11 mouse cellular contexts compared by ENCODE assay signal in the genomic region with DNA sequence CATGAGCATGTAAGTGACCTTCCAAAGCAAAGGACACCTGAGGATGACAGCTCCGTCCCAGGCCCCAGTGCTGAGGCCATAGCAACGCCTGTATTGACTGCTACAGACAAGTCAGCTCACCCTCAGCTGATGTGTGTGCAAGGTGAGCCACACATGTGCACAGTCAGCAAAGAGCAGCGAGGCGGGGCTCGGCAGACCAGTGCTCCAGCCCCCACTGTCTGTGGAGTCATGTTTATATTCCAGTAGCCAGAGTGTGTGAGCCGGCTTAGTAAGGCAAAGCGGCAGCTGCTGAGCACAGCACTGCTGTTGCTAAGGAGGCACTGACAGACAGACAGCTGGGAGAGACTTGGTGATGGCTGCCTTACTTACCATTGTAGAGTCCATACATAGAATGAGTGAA. TPM values are rescaled to one million over a fixed set of nuclear protein-coding genes. Genes with fewer than 3 reads are reported as not detected.
DNase-seq lines count a peak whose midpoint lies in the region; ATAC-seq and TF ChIP-seq lines count a peak whose summit lies in the region.
"Had no signal": no experiment of that assay in that cellular context is flagged by ENCODE, and none has a peak within 500 bp of the region (broad histone marks: within the 10 kb centered on the region; RNA-seq: fewer than 3 reads in every experiment).

No protein-coding gene starts in this region.

- ATAC-seq in liver, embryonic 16.5 days (ENCODE audit: low read depth) = peak; percentile 17; the same call in 1 of the 2 replicates
- no peak for ATAC-seq in liver, embryonic 12.5 days
- ATAC-seq in forebrain, embryonic 11.5 days (replicated peaks; ENCODE audit: low FRiP score) = peak; percentile 70
- ATAC-seq in intestine, postnatal 0 days = peak; percentile 55
- ATAC-seq: lung, postnatal 0 days; Patski had no signal

- H3K27me3 ChIP-seq in liver, embryonic 16.5 days (ENCODE audit: control insufficient read depth, insufficient read depth, low read depth, low read length) = no peaks in the 10 kb centered on the region
- H3K27me3 ChIP-seq in liver, embryonic 12.5 days (replicated peaks) = no peaks in the 10 kb centered on the region
- no peaks in the 10 kb centered on the region for H3K27me3 ChIP-seq in forebrain, embryonic 11.5 days (ENCODE audit: control insufficient read depth, insufficient read depth, low read length)
- H3K27me3 ChIP-seq in intestine, postnatal 0 days (replicated peaks; ENCODE audit: control insufficient read depth, insufficient read depth, low read length) = no peaks in the 10 kb centered on the region
- H3K27me3 ChIP-seq: Patski had no signal

- H3K4me2 ChIP-seq in liver, embryonic 16.5 days (ENCODE audit: low read depth, low read length) = no peak overlapping the region
- H3K4me2 ChIP-seq in liver, embryonic 12.5 days = no peak overlapping the region
- no peak overlapping the region for H3K4me2 ChIP-seq in forebrain, embryonic 11.5 days (ENCODE audit: low read depth, low read length, severe bottlenecking)
- H3K4me2 ChIP-seq in intestine, postnatal 0 days (replicated peaks; ENCODE audit: low read depth) = no peak overlapping the region

- no peak for TF ChIP-seq CTCF in intestine, postnatal 0 days (IDR thresholded peaks at IDR 0.05; ENCODE audit: low read depth)

- H3K27ac ChIP-seq in liver, embryonic 16.5 days (ENCODE audit: low read length) = no peak overlapping the region
- H3K27ac ChIP-seq in liver, embryonic 12.5 days = no peak overlapping the region
- H3K27ac ChIP-seq in forebrain, embryonic 11.5 days (ENCODE audit: low read depth, low read length) = no peak overlapping the region
- H3K27ac ChIP-seq in intestine, postnatal 0 days (ENCODE audit: low read depth, low read length) = no peak overlapping the region
- H3K27ac ChIP-seq: kidney, postnatal 0 days had no signal

- peaks cover 17% of the 10 kb centered on the region for H3K4me1 ChIP-seq in liver, embryonic 16.5 days (ENCODE audit: control insufficient read depth, low read depth, low read length)
- peaks cover 63% of the 10 kb centered on the region for H3K4me1 ChIP-seq in liver, embryonic 12.5 days
- H3K4me1 ChIP-seq in forebrain, embryonic 11.5 days (replicated peaks; ENCODE audit: control insufficient read depth, insufficient read depth, low read length) = peaks cover 21% of the 10 kb centered on the region
- H3K4me1 ChIP-seq in intestine, postnatal 0 days (replicated peaks; ENCODE audit: control insufficient read depth, insufficient read depth, low read length) = peaks cover 8% of the 10 kb centered on the region; the same call in 1 of the 2 replicates

- WGBS in liver, embryonic 16.5 days (ENCODE audit: insufficient replicate concordance) = 85% methylated on average over 7 of the region's 7 CpGs
- WGBS in liver, embryonic 12.5 days (ENCODE audit: insufficient replicate concordance) = 82% methylated on average over 7 of the region's 7 CpGs
- 35% methylated on average over 7 of the region's 7 CpGs for WGBS in forebrain, embryonic 11.5 days
- WGBS in intestine, postnatal 0 days = 39% methylated on average over 7 of the region's 7 CpGs

- no peak overlapping the region for H3K4me3 ChIP-seq in liver, embryonic 16.5 days (ENCODE audit: low read depth, low read length)
- H3K4me3 ChIP-seq in liver, embryonic 12.5 days = no peak overlapping the region
- H3K4me3 ChIP-seq in forebrain, embryonic 11.5 days (ENCODE audit: low read depth, low read length) = no peak overlapping the region
- no peak overlapping the region for H3K4me3 ChIP-seq in intestine, postnatal 0 days (ENCODE audit: low read depth, low read length)

- H3K36me3 ChIP-seq in liver, embryonic 16.5 days (ENCODE audit: control insufficient read depth, insufficient read depth) = no peaks in the 10 kb centered on the region
- peaks cover 4% of the 10 kb centered on the region; the same call in 1 of the 2 replicates for H3K36me3 ChIP-seq in liver, embryonic 12.5 days
- no peaks in the 10 kb centered on the region for H3K36me3 ChIP-seq in forebrain, embryonic 11.5 days (ENCODE audit: control insufficient read depth, insufficient read depth, low read length)
- H3K36me3 ChIP-seq in intestine, postnatal 0 days (ENCODE audit: control insufficient read depth, insufficient read depth) = no peaks in the 10 kb centered on the region

- no peak overlapping the region for H3K9ac ChIP-seq in liver, embryonic 16.5 days (ENCODE audit: low read depth, low read length)
- H3K9ac ChIP-seq in liver, embryonic 12.5 days = no peak overlapping the region
- H3K9ac ChIP-seq in forebrain, embryonic 11.5 days (ENCODE audit: low read length) = no peak overlapping the region
- no peak overlapping the region for H3K9ac ChIP-seq in intestine, postnatal 0 days (ENCODE audit: low read depth, low read length)

- peak; percentile 58 for DNase-seq in forebrain, embryonic 11.5 days (ENCODE audit: low spot score)
- DNase-seq in skeletal muscle tissue, adult 2 months (ENCODE audit: low read depth, low spot score) = peak; percentile 55
- DNase-seq in Muller cell, postnatal 12 days (ENCODE audit: inconsistent ontology term) = no peak
- DNase-seq in thymus, postnatal 0 days (ENCODE audit: low spot score) = no peak
- no peak for DNase-seq in thymus, postnatal 25 days

- no peaks in the 10 kb centered on the region for H3K9me3 ChIP-seq in liver, embryonic 16.5 days (replicated peaks; ENCODE audit: control insufficient read depth, low read length)
- H3K9me3 ChIP-seq in liver, embryonic 12.5 days (replicated peaks) = no peaks in the 10 kb centered on the region
- no peaks in the 10 kb centered on the region for H3K9me3 ChIP-seq in forebrain, embryonic 11.5 days (ENCODE audit: control insufficient read depth, low read length)
- no peaks in the 10 kb centered on the region for H3K9me3 ChIP-seq in intestine, postnatal 0 days (ENCODE audit: control insufficient read depth)

RNA-seq across cellular contexts. Expression of a gene that starts 59.3 kb away (rescaled TPM):
- 11.2 and 12.2 TPM in 2 replicates for polyA plus RNA-seq in liver, embryonic 16.5 days (2015; fragmentation: Nextera tagmentation; extraction: Ambion mirVana)
- 13.0 and 13.8 TPM in 2 replicates for polyA plus RNA-seq in liver, embryonic 12.5 days (2016; fragmentation: Nextera tagmentation; extraction: Ambion mirVana)
- 15.1 and 15.5 TPM in 2 replicates for polyA plus RNA-seq in forebrain, embryonic 11.5 days (2014; fragmentation: Nextera tagmentation; extraction: Ambion mirVana)
- 5.1 and 5.8 TPM in 2 replicates for polyA plus RNA-seq in intestine, postnatal 0 days (2015; fragmentation: Nextera tagmentation; extraction: Ambion mirVana)
- polyA plus RNA-seq in thymus, postnatal 0 days (2015; fragmentation: Nextera tagmentation; extraction: Ambion mirVana) = 12.4 and 16.6 TPM in 2 replicates

Comparison
In these comparisons a context has a peak if more than half of its experiments do, and no peak if none do; other contexts are left out.
1. DNase-seq: peak in forebrain, embryonic 11.5 days (single experiment) and skeletal muscle tissue, adult 2 months (single experiment); none in Muller cell, postnatal 12 days (single experiment), thymus, postnatal 0 days (single experiment) and thymus, postnatal 25 days (single experiment).